Mouse (Mus musculus) 416B (cell line): Measurements from ENCODE around the gene Spata17.
"Not testable (repeated sequence)": the region's sequence is repeated elsewhere in the genome, so short reads cannot be mapped to it uniquely, and the experiment has no call there.

Experiments
- DNase-seq: peaks from one replicate; pipeline ENCODE4 v3.0.0; 2011; ENCODE audit warnings: low read depth

Spata17 gene

DNA sequence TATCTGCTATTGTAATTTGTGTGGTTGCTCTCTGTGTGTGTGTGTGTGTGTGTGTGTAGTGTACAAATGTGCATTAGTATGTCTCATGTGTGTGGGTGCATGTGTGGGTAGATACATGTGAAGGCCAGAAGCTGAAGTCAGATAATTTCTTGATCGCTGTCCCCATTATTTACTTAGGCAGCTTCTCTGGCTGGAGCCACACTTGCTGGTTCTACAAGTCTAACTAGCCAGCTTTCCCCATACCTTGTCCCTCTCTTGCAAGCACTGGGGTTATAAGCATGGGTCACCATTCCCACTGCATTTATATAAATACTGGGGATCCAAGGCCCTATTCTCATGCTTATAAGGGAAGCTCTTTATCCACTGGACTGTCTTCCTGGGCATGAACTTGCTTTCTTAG lies 39.3 kb downstream of the Spata17 start:
- DNase-seq, result no peak

DNA sequence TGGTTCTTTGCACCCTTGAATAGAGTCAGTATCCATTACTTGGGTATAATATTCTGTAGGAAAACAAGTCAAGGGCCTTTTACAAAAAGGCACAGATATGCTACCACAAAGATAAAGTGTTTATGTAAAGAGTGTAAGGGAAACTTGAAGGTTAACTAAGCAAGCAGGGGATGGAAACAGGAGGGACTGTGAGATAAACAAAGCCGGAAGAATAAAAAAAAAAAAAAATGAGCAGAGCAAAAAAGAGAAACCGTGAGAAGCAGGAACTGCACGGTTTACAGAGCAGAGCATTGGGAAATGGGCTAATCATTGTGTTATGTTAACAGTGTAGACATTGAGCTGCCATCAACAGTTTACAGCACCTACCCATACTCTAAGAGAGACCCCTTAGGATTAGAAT lies 44.9 kb downstream of the Spata17 start:
- no peak for DNase-seq

DNA sequence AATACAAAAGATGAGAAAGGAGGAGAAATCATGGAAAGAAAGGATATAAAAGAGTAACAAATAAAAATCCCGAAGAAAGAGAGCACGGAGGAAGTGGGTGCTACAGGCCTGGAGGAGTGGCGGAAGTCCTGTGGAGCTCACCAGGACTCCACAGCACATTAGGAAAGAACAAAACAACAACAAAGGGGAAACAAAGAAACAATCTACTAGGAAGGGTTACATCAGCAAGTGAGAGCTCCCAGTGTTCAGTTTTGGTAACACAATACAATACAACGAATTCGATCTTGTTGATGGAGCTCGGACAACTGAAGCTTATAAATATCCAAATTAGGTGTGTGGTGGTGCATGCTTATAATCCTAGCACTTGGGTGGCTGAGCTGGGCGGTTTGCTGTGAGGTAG lies 45.6 kb downstream of the Spata17 start:
- DNase-seq, result no peak

DNA sequence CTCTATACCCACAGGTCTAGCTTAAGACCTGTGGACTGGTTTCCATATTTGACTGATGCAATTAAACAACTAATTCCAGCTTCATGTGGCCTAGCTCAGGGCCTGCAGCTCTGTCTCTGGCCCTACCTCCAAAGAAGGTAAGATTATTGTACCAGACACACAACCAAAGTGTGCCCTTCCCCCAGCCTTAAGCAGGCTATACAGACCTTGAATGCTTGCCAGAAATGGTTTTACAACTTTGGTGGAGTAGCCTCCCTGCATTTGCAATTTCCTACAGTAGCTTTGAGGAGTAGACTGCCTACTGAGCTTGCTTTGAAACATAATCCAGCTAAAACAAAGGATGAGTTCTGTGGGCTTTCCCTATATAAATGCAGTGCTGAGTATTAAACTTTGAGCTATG lies 51.7 kb downstream of the Spata17 start:
- DNase-seq, result no peak

DNA sequence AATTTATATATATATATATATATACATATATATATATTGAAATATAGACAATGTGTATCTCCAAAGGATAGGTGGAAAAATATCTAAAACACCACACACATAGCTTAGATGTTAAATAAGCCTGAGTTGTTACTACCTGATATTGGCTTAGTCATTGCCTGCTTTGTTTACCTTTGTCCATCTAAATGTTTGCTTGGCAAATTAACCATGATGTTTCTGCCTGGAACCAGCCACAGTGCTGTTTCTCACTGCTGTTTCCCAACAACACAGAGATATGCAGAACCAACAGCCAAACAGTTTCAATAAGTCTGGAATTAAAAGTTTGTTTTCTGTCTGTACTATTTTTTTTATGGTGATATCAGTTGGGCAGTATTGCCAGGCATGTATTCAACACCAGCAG lies 59.6 kb downstream of the Spata17 start:
- DNase-seq, result no peak

DNA sequence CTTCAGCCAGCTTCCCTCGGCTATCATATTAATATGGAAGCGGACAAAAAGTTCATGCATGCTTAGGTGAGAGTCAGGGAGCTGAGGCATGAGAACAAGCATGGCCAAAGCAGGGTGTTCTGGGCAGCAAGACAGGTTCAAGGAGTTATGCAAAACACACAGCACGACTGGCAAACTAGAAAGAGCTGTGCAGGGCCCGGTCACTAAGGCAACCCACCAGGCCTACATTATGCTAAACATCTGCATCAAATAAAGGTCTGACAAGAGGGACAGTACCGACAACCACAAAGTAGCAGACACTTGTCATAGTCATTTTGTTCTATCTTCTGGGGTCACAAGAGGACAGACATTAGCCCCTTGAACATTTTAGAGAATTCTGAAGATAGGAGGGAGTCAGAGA lies 61.6 kb downstream of the Spata17 start:
- no peak for DNase-seq

DNA sequence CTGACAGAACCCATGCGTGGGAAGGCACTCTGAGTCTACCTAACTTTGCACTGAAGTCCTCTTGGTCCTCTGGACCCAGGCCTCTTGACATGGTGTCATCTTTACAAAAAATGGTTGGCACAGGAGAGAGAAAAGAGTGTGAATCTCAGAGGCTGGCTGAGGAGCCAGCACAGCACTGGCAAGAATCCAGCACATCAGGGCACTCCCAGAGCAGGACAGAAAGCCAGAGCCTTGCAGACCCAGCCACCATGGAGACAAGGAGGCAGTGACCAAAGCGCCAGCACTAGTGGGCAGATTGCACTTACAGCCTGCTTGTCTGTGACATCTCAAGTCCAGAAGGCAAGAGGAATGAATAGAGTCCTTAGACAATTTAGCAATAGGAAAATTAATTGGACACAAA lies 62.7 kb downstream of the Spata17 start:
- no peak for DNase-seq

DNA sequence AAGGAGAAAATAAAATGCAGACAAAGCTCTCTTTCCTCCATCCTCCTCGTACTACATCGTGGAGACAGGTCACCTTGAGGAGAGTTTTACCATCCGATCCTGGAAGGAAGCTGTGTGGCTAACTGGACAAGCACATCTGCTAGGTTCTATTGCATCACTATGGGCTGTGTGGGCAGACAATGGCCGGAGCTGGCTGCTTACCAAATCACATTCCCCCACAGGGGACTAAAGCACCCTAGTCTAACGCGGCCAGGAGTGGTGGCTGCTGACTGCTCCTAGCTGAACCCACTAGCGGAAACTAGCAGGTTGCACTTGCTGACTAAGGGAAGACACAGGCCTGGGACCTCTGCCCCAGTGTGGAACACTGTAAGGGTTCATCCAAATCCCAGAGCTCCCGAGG lies 72.3 kb downstream of the Spata17 start:
- peak; percentile 27 for DNase-seq

DNA sequence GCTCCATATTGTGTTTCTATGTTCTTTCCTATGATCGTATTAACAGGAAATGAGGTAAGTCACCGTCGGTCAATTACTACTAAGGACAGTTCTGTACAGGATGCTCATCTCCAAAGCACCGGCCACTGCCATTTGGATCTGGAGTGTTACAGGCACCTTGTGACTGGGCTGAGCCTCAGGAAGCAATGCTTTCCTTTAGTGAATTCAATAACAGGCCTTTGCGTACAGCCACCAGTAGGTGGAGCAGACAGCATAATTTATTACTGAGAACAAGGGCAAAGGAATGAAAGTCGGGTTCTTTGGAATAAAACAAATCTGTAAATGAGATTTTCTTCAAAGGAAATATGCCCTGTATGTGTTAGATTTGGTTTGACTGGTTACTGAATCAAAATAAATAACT lies 77.8 kb downstream of the Spata17 start:
- DNase-seq, result peak; percentile 62

DNA sequence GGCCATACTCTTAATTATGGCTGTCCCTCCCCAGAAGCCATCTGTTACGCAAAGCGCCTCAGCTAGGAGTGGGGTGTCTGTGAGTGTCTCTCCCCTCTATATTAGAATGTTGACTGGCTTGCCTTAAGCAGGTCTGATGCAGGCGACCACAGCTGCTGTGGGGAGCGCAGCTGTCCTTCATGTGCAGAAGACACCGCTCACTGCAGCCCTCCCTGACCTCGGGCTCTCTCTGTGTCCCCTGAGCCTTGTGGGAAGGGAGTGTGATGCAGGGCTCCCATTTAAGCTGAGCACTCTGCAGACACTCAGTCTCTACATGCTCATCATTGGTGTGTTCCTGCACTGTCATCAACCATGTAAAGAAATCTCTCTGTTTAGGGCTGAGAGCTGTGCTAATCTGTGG lies 79.4 kb downstream of the Spata17 start:
- DNase-seq, result no peak

DNA sequence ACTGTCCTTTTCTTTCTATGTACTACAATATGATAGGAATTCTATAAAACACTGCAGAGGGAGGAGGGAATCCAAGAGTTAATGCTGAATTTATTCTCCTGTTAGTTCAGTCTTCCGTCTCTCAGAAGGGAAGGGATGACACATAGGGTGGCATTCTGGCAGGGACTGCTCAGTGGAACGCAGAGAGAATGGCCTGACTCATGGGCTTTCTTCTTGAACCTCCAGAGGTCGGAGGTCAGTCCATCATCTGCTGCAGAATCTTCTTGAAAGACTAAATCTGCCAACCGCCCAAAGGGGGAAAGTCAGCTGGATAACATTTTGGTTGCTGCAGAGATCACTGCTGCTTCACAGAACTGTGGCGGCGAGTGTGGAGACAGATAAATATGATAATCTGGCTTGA lies 81.4 kb downstream of the Spata17 start:
- no peak for DNase-seq

DNA sequence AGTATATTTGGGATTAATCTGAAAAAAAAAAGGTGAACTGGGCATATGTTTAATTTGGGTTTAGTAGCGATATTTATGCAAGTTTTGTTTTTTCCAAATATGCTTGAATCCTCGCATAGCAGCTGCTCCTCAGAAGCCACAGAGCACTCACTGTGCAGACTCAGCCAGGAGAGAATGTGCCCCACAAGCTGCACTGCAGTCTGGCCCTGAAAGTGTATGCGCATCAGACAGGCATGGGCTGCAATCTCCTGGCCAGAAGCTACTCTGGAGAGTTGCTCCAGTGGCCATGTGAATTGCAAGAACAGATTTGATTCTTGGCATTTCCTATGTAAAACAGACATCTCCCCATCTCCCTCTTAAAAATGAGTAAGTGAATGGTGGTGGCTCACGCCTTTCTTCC lies 82.9 kb downstream of the Spata17 start:
- no peak for DNase-seq

DNA sequence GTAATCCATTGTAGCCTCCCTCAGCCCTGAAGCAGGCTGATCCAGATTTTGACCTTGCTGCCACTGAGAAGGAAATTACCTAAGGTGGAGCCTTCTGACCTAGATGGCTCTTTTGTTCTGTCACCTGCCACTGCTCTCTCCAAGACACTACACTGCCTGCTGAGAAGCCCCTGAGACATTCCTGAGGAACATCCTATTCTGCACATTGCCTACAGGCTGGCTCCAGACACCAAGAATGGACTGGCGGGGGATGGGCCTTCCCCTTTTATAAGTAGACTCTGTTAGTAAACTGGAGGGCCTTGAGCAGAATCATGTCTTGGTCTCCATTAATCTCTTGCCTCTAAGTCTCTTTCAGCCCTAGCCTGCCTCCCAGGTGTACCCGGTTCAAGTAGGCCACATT lies 87.7 kb downstream of the Spata17 start:
- DNase-seq, result not testable (repeated sequence)

DNA sequence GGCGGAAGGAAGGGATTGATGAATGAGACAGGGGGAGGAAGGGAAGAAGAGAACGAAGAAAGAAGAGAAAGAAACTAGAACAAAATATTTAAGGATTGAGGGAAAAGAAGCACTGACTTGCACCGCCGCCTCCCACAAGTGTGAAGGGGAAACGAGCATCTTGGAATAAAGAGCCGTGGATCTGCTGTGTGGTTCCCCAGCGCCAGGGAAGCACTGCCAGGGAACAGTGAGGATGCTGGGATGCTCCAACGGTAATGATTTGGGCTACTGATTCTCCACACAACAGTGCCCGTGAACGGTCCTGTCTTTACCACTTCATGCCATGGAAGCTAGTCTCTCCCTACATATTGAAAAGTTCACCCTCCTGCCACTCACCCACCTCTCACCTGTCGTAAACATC lies 89.5 kb downstream of the Spata17 start:
- DNase-seq, result no peak

DNA sequence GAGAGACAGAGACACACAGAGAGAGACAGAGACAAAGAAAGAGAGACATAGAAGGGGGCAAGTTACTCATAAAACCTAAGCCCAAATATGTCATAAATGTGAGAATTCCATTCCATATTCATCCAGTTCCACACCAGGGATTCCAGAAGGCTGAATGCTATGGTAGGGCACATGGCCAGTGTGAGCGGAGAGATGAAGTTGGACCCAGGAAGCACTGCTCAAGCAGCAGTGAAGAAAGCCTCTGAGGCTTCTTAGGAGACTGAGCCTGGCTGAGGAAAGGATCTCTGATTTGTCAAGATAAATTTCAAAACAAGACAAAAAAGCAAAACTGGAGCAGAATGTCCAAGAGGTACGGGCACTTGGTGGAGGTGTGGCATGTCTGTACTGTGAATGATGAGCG lies 90.3 kb downstream of the Spata17 start:
- DNase-seq, result no peak

DNA sequence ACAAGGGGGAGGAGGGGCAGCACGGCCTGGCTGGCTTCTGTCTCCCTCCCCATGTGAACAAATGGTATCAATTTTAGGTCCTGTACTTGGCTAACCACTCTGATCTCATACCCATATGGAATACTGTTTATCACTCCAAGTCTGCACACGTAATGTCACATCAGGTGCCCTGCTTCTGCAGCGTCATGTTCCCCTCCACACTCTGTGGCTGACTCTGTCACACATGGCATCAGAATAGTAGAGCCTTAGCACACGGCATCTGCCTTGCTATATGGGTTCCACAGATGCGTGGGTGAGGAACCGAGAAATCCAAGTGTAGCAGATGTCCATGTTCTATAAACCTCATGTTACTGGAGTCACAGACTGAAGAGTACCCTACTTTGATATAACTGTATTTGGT lies 96.0 kb downstream of the Spata17 start:
- no peak for DNase-seq

DNA sequence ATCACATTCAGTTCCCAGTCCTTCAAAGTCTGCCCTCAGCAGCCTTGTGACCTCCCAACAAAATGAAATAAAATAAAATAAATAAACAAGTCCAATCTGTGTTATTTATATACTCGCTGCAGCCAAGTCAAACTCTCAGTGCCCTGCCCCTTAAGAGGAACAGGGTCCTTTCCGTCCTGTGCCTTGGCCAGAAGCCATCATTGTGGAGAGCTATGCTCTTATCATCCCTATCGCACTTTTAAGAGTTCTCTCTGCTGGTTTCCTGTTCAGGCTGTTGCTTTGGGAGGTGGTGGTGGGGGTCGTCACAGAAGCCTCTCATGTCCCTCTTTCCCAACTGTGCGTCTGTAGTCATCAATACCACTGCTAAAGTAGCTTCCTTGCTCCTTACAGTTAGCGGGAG lies 97.2 kb downstream of the Spata17 start:
- no peak for DNase-seq

DNA sequence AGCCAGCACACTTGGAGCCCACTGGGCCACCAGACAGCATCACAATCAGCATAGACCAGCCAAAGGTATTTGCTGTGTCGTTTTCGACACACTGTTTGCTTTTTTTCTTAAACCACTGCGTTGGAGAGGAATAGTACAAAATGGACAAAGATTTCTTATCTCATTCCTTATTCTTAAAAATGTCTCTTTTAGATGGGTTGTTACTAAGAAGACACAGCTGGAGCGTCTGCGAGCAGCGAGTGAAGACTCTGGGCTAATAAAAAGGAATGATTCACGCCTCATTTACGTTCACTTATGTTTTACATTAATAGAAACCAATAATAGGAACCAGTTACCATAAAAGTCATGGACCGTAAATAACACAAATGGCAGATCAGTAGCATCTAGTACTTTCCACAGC lies 101.5 kb downstream of the Spata17 start:
- no peak for DNase-seq

DNA sequence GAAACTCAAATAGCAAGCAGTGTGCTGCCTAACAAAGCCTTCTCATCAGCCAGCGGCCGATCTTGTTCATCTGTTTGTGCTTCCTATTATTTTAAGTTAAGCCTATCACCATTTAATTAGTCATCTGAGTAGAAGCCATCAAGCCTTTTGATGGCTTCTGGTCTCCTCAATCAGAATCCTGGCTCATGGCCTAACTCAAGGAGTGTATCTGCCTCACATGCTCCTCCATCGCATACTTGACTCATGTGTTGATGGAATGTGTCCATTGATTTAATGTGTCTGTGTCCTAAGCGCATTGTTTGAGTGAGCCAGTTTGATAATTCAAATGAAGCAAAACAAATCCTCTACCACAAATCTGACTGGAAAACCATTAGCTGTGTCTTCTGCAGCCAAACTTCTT lies 113.1 kb downstream of the Spata17 start:
- DNase-seq, result no peak

DNA sequence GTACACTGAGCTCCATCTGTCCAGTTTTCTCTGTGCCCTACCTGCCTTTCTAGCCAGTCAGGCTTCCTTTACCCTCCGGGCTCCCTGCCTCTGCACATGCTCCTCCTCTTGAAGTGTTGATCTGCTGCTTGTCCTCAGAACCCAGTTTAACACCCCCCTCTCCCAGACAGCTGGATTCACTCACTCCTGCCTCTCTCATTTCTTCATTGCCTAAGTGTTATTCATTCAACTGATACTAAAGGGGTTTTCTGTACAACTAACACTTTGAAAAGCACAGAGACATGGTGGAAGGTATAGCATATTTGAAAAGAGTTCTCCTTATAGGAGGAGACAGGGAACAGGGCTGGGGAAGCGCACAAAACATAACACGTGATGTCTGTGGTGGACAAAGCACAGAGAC lies 114.1 kb downstream of the Spata17 start:
- DNase-seq, result no peak

DNA sequence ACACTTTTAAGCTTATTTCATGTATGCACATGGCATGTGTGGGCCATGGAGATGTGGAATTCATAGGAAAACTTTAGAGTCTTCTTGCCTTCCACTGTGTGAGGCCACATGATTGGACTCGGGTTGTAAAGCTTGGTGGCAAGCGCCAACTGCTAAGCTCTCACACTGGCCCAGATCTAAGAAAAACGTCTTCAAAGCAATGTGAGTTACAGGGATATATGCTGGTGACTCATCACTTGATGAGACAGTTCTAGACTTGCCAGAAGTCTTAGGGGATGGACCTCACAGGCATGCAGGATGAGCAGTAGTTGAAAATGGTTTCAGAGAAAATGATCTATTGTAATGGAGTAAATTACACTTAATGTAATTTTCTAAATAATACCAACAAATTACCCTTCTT lies 114.6 kb downstream of the Spata17 start:
- DNase-seq, result no peak

DNA sequence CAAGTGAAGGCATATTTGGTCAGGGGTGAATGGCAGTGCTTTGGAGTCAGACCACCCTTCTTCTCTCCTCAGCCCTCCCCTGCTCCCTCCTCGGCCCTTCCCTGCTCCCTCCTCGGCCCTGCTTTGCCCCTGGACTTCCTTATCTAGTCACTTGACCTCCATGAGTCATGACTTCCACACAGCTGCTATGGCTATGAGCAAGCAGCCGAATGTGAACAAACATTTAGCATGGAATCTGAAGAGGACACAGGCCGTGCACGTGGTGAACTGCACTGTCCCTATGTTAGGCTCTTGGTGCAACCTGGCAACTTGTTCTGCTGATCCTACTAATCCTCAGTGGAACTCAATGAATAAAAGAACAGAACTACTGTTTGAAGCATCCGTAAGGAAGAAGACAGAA lies 117.0 kb downstream of the Spata17 start:
- peak; percentile 4 for DNase-seq

DNA sequence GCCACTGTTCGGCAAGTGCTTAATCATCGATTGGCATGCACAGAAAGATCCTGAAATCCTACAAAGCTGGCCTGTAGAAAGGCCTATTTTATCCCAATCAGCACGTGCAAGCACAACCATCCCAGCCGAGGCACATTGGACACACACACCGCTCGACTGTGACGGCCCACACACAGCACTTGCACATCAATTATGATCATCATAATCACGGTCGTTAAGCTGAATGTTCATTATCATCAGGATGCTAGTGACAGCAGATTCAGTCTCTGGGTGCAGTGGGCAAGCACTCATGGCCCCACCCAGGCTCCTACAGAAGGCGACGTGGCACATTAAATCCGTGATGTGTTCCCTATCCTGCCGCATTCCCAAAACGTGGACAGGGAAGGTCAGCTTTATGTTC lies 122.7 kb downstream of the Spata17 start:
- DNase-seq, result no peak

DNA sequence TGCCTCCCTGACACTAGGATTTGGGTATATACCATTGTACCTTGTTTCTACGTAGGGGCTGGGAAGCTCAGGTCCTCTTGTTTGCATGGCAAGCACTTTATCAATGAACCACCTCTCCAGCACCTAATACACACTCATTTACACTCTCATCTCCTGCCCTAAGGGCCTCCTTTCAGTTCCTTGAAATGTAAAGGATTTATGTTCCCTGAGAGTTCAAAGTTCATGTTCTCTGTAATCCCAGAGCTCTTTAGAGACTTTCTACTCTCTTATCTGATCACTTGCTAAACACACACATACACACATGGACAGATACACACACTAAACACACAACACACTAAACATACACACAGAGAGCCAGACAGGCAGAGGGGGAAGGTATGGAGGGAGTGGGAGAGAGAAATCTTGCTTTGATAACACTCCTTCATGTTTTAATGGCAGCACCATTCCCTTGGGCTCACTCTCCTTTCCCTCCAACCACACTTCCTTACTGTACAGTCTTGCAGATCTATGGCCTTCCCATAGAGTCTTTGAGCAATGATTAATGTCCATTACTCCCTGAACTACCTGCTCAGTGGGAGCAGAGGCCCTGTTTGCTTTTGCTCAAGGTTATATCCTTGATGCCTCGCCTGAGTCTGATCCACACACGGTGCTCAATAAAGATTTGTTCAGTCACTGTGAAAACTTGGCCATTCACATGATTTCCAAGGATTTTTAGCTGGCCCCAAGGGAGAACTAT lies 126.4 kb downstream of the Spata17 start:
- no peak for DNase-seq

DNA sequence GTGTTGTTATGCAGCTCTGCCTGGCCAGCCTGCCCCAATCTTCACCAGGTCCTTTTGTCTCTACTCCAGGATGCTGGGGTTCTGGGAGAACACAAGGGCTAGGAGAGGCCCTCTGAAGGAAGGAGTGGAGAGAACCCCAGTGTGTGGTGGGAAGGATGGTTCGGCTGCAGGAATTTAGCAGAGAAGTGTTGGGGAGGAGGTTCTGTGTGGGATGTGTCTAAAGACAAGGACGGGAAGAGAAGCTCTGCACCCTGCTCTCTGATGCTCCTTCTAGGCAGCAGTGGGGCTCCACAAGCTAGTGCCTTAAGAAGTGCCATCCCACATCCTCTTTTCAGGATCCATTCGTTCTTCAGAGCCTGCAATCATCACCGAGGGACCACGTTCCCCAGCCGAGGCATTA lies 129.2 kb downstream of the Spata17 start:
- no peak for DNase-seq
